Mouse (Mus musculus): Measurements from ENCODE around the gene Tomm40. TPM values are rescaled to one million over a fixed set of nuclear protein-coding genes. Genes with fewer than 3 reads are reported as not detected.

The Tomm40 gene
- polyA plus RNA-seq, 1 experiment from 2014 or later: 211 TPM

- H3K4me1 ChIP-seq (replicated peaks): peaks cover 51% of the 10 kb centered on the region
- peak within 1 kb of the TSS; percentile 94 for H3K27ac ChIP-seq
- H3K4me3 ChIP-seq: peak within 1 kb of the TSS; percentile 75
- H3K9me3 ChIP-seq: no peaks in the 10 kb centered on the region
- peaks cover 3% of the 10 kb centered on the region; the same call in 1 of the 2 replicates for H3K27me3 ChIP-seq (ENCODE audit: insufficient read depth, poor library complexity, severe bottlenecking)
- peak; percentile 89 for DNase-seq (ENCODE audit: low spot score)
- WGBS: 16% methylated on average over 19 of the region's 19 CpGs
- peaks cover 6% of the 10 kb centered on the region; the same call in 1 of the 2 replicates for H3K36me3 ChIP-seq
Observed at GRCm38 (mm10) chr7:19750217-19751069, 35.2 kb upstream of the Tomm40 start, which contains the start of gene Nectin2. Nectin2 (minus strand) TSS chr7:19750483.

- Histone ChIP-seq H3K9me3 (no peaks in the 10 kb centered on the region), H3K27me3 (ENCODE audit: insufficient read depth, poor library complexity, severe bottlenecking) (peaks cover 3% of the 10 kb centered on the region; the same call in 1 of the 2 replicates), H3K4me1 (replicated peaks) (peaks cover 59% of the 10 kb centered on the region), H3K4me3 (peak overlapping the region; percentile 75), H3K27ac (peak overlapping the region; percentile 94), H3K36me3 (peaks cover 15% of the 10 kb centered on the region)
- peak; percentile 99 for DNase-seq (ENCODE audit: low spot score)
- WGBS: under 1% methylated on average over 46 of the region's 46 CpGs
Observed at GRCm38 (mm10) chr7:19749389-19750216, 34.4 kb upstream of the Tomm40 start.

- Histone ChIP-seq H3K9me3 (no peaks in the 10 kb centered on the region), H3K4me1 (replicated peaks) (peaks cover 63% of the 10 kb centered on the region), H3K36me3 (peaks cover 21% of the 10 kb centered on the region), H3K27ac (peak overlapping the region; percentile 94), H3K4me3 (peak overlapping the region; percentile 75), H3K27me3 (ENCODE audit: insufficient read depth, poor library complexity, severe bottlenecking) (peaks cover 3% of the 10 kb centered on the region; the same call in 1 of the 2 replicates)
- DNase-seq (ENCODE audit: low spot score): peak; percentile 62
- under 1% methylated on average over 32 of the region's 32 CpGs for WGBS
Observed at GRCm38 (mm10) chr7:19748219-19749195, 33.3 kb upstream of the Tomm40 start.

GRCm38 (mm10) chr7:19747420-19748218, 32.4 kb upstream of the Tomm40 start:
- H3K9me3 ChIP-seq: no peaks in the 10 kb centered on the region
- peaks cover 64% of the 10 kb centered on the region for H3K4me1 ChIP-seq (replicated peaks)
- peak; percentile 23 for DNase-seq (ENCODE audit: low spot score)
- H3K36me3 ChIP-seq: peaks cover 28% of the 10 kb centered on the region
- H3K27ac ChIP-seq: peak overlapping the region; percentile 94
- 3% methylated on average over 25 of the region's 25 CpGs for WGBS
- H3K27me3 ChIP-seq (ENCODE audit: insufficient read depth, poor library complexity, severe bottlenecking): peaks cover 3% of the 10 kb centered on the region; the same call in 1 of the 2 replicates
- peak overlapping the region; percentile 75 for H3K4me3 ChIP-seq

GRCm38 (mm10) chr7:19746426-19747201, 31.4 kb upstream of the Tomm40 start:
- WGBS: 31% methylated on average over 6 of the region's 6 CpGs
- H3K36me3 ChIP-seq: peaks cover 31% of the 10 kb centered on the region
- H3K4me3 ChIP-seq: peak overlapping the region; percentile 75
- H3K9me3 ChIP-seq: no peaks in the 10 kb centered on the region
- H3K4me1 ChIP-seq (replicated peaks): peaks cover 74% of the 10 kb centered on the region
- no peak for DNase-seq (ENCODE audit: low spot score)
- H3K27me3 ChIP-seq (ENCODE audit: insufficient read depth, poor library complexity, severe bottlenecking): peaks cover 3% of the 10 kb centered on the region; the same call in 1 of the 2 replicates
- H3K27ac ChIP-seq: peak overlapping the region; percentile 53; the same call in 1 of the 2 replicates

GRCm38 (mm10) chr7:19745971-19746370, 30.7 kb upstream of the Tomm40 start:
- no peaks in the 10 kb centered on the region for H3K9me3 ChIP-seq
- 74% methylated on average over 10 of the region's 10 CpGs for WGBS
- peaks cover 32% of the 10 kb centered on the region for H3K36me3 ChIP-seq
- no peak for DNase-seq (ENCODE audit: low spot score)
- H3K4me1 ChIP-seq (replicated peaks): peaks cover 80% of the 10 kb centered on the region
- H3K4me3 ChIP-seq: no peak overlapping the region; the same call in 1 of the 2 replicates
- peaks cover 3% of the 10 kb centered on the region; the same call in 1 of the 2 replicates for H3K27me3 ChIP-seq (ENCODE audit: insufficient read depth, poor library complexity, severe bottlenecking)
- no peak overlapping the region for H3K27ac ChIP-seq

- Histone ChIP-seq H3K4me3 (peak overlapping the region; percentile 16; the same call in 1 of the 2 replicates), H3K27ac (peak overlapping the region; percentile 13), H3K36me3 (peaks cover 43% of the 10 kb centered on the region), H3K27me3 (ENCODE audit: insufficient read depth, poor library complexity, severe bottlenecking) (peaks cover 3% of the 10 kb centered on the region; the same call in 1 of the 2 replicates), H3K9me3 (0 out of 2 replicates have a peak, but pooled peaks cover 4% of the 10 kb centered on the region), H3K4me1 (replicated peaks) (peaks cover 74% of the 10 kb centered on the region)
- no peak for DNase-seq (ENCODE audit: low spot score)
- 72% methylated on average over 14 of the region's 14 CpGs for WGBS
Observed at GRCm38 (mm10) chr7:19744590-19745385, 29.6 kb upstream of the Tomm40 start.

GRCm38 (mm10) chr7:19743791-19744190, 28.6 kb upstream of the Tomm40 start:
- Histone ChIP-seq H3K9me3 (0 out of 2 replicates have a peak, but pooled peaks cover 4% of the 10 kb centered on the region), H3K4me3 (no peak overlapping the region), H3K4me1 (replicated peaks) (peaks cover 68% of the 10 kb centered on the region), H3K27ac (no peak overlapping the region), H3K27me3 (ENCODE audit: insufficient read depth, poor library complexity, severe bottlenecking) (peaks cover 3% of the 10 kb centered on the region; the same call in 1 of the 2 replicates), H3K36me3 (peaks cover 47% of the 10 kb centered on the region)
- WGBS: 86% methylated on average over 6 of the region's 6 CpGs
- no peak for DNase-seq (ENCODE audit: low spot score)

GRCm38 (mm10) chr7:19742468-19742867, 27.2 kb upstream of the Tomm40 start:
- H3K36me3 ChIP-seq: peaks cover 57% of the 10 kb centered on the region
- peaks cover 54% of the 10 kb centered on the region for H3K4me1 ChIP-seq (replicated peaks)
- no peak for DNase-seq (ENCODE audit: low spot score)
- H3K4me3 ChIP-seq: no peak overlapping the region
- no peak overlapping the region for H3K27ac ChIP-seq
- H3K9me3 ChIP-seq: 0 out of 2 replicates have a peak, but pooled peaks cover 4% of the 10 kb centered on the region
- H3K27me3 ChIP-seq (ENCODE audit: insufficient read depth, poor library complexity, severe bottlenecking): no peaks in the 10 kb centered on the region
- whole genome bisulfite sequencing: 33% methylated on average over 5 of the region's 5 CpGs

Measured in hindbrain, embryonic 10.5 days (tissue).